Mouse (Mus musculus) thymus, postnatal 36 days (tissue): Measurements from ENCODE around the gene Mettl17.
"Not testable (repeated sequence)": the region's sequence is repeated elsewhere in the genome, so short reads cannot be mapped to it uniquely, and the experiment has no call there.

Source experiments
- DNase-seq, 2 experiments: peaks; one replicate each; pipeline ENCODE4 v3.0.0; 2022; ENCODE audit warnings: mixed read lengths in 2 of 2

Mettl17 gene

GRCm38 (mm10) chr14:51884598-51885331, at the start of gene Mettl17:
Mettl17 (plus strand) TSS chr14:51884842.
- DNase-seq, result peak; percentile 93 to 95

GRCm38 (mm10) chr14:51838480-51838879, 46.2 kb upstream of the Mettl17 start:
- not testable (repeated sequence) for DNase-seq

- DNase-seq, result no peak
Observed at GRCm38 (mm10) chr14:51842250-51842649, 42.4 kb upstream of the Mettl17 start.

- no peak for DNase-seq
Observed at GRCm38 (mm10) chr14:51842781-51843180, 41.9 kb upstream of the Mettl17 start.

GRCm38 (mm10) chr14:51843882-51844281, 40.8 kb upstream of the Mettl17 start:
- no peak for DNase-seq

- no peak for DNase-seq
Observed at GRCm38 (mm10) chr14:51846566-51846965, 38.1 kb upstream of the Mettl17 start.

- DNase-seq, result not testable (repeated sequence)
Observed at GRCm38 (mm10) chr14:51851006-51851405, 33.6 kb upstream of the Mettl17 start.

GRCm38 (mm10) chr14:51853399-51853798, 31.2 kb upstream of the Mettl17 start, which contains the start of gene Ear6:
Ear6 (plus strand) TSS chr14:51853699.
- no peak for DNase-seq

GRCm38 (mm10) chr14:51855280-51855679, 29.4 kb upstream of the Mettl17 start:
- DNase-seq, result not testable (repeated sequence)

GRCm38 (mm10) chr14:51863603-51864002, 21.0 kb upstream of the Mettl17 start:
- not testable (repeated sequence) for DNase-seq

GRCm38 (mm10) chr14:51870756-51871155, 13.9 kb upstream of the Mettl17 start:
- no peak for DNase-seq

GRCm38 (mm10) chr14:51871741-51872140, 12.9 kb upstream of the Mettl17 start:
- DNase-seq, result no peak

- no peak for DNase-seq
Observed at GRCm38 (mm10) chr14:51877517-51877916, 7.1 kb upstream of the Mettl17 start.

GRCm38 (mm10) chr14:51883527-51884030, 1.1 kb upstream of the Mettl17 start:
- DNase-seq, result peak; percentile 76 to 77

- DNase-seq, result no peak
Observed at GRCm38 (mm10) chr14:51884031-51884544, 554 bp upstream of the Mettl17 start.

GRCm38 (mm10) chr14:51886051-51886450, 1.4 kb downstream of the Mettl17 start:
- no peak for DNase-seq

- DNase-seq, result no peak
Observed at GRCm38 (mm10) chr14:51889833-51890232, 5.2 kb downstream of the Mettl17 start.

GRCm38 (mm10) chr14:51892191-51892939, 7.7 kb downstream of the Mettl17 start, which contains the start of gene Slc39a2:
Slc39a2 (plus strand) TSS chr14:51892889.
- no peak for DNase-seq

GRCm38 (mm10) chr14:51893094-51893794, 8.6 kb downstream of the Mettl17 start:
- DNase-seq, result no peak

GRCm38 (mm10) chr14:51893809-51894208, 9.2 kb downstream of the Mettl17 start:
- no peak for DNase-seq

GRCm38 (mm10) chr14:51895071-51895470, 10.4 kb downstream of the Mettl17 start:
- no peak for DNase-seq

GRCm38 (mm10) chr14:51896019-51896418, 11.4 kb downstream of the Mettl17 start:
- DNase-seq, result no peak
